Mouse (Mus musculus) hindbrain, embryonic 11.5 days (tissue): Measurements from ENCODE around the gene Epc2. TPM values are rescaled to one million over a fixed set of nuclear protein-coding genes. Genes with fewer than 3 reads are reported as not detected.

Experiments used
- ATAC-seq: fragments of 200-750 bp; cut with Nextera tagmentation; 2 replicates; pipeline ENCODE4 v1.8.0; 2017; ENCODE audit warnings: mild to moderate bottlenecking, moderate TSS enrichment, moderate library complexity; ENCODE audit not compliant: low FRiP score
- DNase-seq: peaks from one replicate; pipeline ENCODE4 v3.0.0-alpha.2; 2015; ENCODE audit warnings: low spot score
- H3K27ac ChIP-seq: fragments of 300-500 bp; sonication (generic); 2 replicates; pipeline ENCODE4 v1.5.1; 2014; ENCODE audit warnings: mild to moderate bottlenecking, low read depth, low read length
- H3K27me3 ChIP-seq: fragments of 300-500 bp; sonication (generic); 2 replicates; pipeline ENCODE4 v1.6.1; 2014; ENCODE audit warnings: mild to moderate bottlenecking, low read length, moderate library complexity, mixed read lengths; ENCODE audit not compliant: control insufficient read depth, insufficient read depth
- H3K36me3 ChIP-seq: fragments of 300-500 bp; sonication (generic); 2 replicates; pipeline ENCODE4 v1.6.1; 2014; ENCODE audit warnings: mild to moderate bottlenecking, low read length, moderate library complexity, mixed read lengths; ENCODE audit not compliant: control insufficient read depth, insufficient read depth
- H3K4me1 ChIP-seq: fragments of 300-500 bp; sonication (generic); replicated peaks from 2 replicates; pipeline ENCODE4 v1.6.1; 2014; ENCODE audit warnings: low read length, mixed read lengths; ENCODE audit not compliant: control insufficient read depth, insufficient read depth
- H3K4me2 ChIP-seq: fragments of 300-500 bp; sonication (generic); replicated peaks from 2 replicates; pipeline ENCODE4 v1.6.1; 2014; ENCODE audit warnings: mild to moderate bottlenecking, low read depth, low read length
- H3K4me3 ChIP-seq: fragments of 300-500 bp; sonication (generic); 2 replicates; pipeline ENCODE4 v1.5.1; 2014; ENCODE audit warnings: low read depth, low read length
- H3K9ac ChIP-seq: fragments of 300-500 bp; sonication (generic); 2 replicates; pipeline ENCODE4 v1.6.1; 2014; ENCODE audit warnings: low read depth, low read length
- H3K9me3 ChIP-seq: fragments of 300-500 bp; sonication (generic); 2 replicates; pipeline ENCODE4 v1.6.1; 2016; ENCODE audit warnings: low read length; ENCODE audit not compliant: control insufficient read depth
- WGBS: fragments of 180-500 bp; shearing (Covaris S2); extraction: QIAGEN DNeasy Blood & Tissue Kit; methylation state at CpG from one replicate; pipeline ENCODE4 v1.1.7; 2014; 5-methylcytosine and 5-hydroxymethylcytosine counted together
- polyA plus RNA-seq: library from polyadenylated mRNA; unstranded; fragments of >200 nt; fragmentation: Nextera tagmentation; extraction: Ambion mirVana; gene quantifications from 2 replicates; pipeline ENCODE4 v1.2.1, GENCODE M21; 2014

The Epc2 gene
- polyA plus RNA-seq, 1 experiment from 2014 or later: 16.6 TPM

GRCm38 (mm10) chr2:49457797-49458196 lies 6.5 kb downstream of the Epc2 start:
- H3K36me3 ChIP-seq: no peaks in the 10 kb centered on the region

GRCm38 (mm10) chr2:49465672-49466222 lies 14.5 kb downstream of the Epc2 start:
- H3K9ac ChIP-seq: no peak overlapping the region
- H3K4me3 ChIP-seq: no peak overlapping the region
- no peaks in the 10 kb centered on the region for H3K27me3 ChIP-seq
- 82% methylated on average over 3 of the region's 3 CpGs for WGBS
- no peak for ATAC-seq
- H3K4me1 ChIP-seq: no peaks in the 10 kb centered on the region
- H3K27ac ChIP-seq: no peak overlapping the region
- H3K4me2 ChIP-seq: no peak overlapping the region
- DNase-seq: no peak
- no peaks in the 10 kb centered on the region for H3K36me3 ChIP-seq
- peaks cover 2% of the 10 kb centered on the region; the same call in 1 of the 2 replicates for H3K9me3 ChIP-seq

More at GRCm38 (mm10) chr2:49457797-49458196, 6.5 kb downstream of the Epc2 start:
- no peak overlapping the region for H3K9ac ChIP-seq
- ATAC-seq (no peak), DNase-seq (no peak)
- no peak overlapping the region for H3K4me3 ChIP-seq
- WGBS: 86% methylated on average over 2 of the region's 2 CpGs
- H3K27me3 ChIP-seq: no peaks in the 10 kb centered on the region
- no peaks in the 10 kb centered on the region for H3K4me1 ChIP-seq
- H3K4me2 ChIP-seq: no peak overlapping the region
- peaks cover 2% of the 10 kb centered on the region; the same call in 1 of the 2 replicates for H3K9me3 ChIP-seq
- no peak overlapping the region for H3K27ac ChIP-seq

DNA sequence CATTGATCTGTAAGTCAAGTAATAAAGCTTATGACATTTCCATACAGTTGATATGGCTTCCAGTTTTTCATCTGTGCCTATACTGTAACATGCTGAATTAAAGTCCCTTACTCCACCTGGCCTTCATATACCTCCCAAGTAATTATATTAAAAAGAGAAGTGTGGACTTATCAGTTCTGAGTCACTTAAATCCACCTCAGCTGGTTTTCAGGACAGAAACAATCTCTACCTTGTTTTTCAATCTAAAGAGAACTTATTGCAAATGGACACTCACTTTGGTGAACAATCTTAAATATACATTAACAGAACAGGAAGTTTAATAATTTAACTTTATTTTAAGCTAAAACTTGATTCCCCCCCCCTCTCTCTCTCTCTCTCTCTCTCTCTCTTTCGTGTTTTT lies 15.8 kb downstream of the Epc2 start:
- ATAC-seq (no peak), DNase-seq (no peak)
- Histone ChIP-seq H3K9ac (no peak overlapping the region), H3K4me1 (no peaks in the 10 kb centered on the region), H3K36me3 (no peaks in the 10 kb centered on the region), H3K4me3 (no peak overlapping the region), H3K4me2 (no peak overlapping the region), H3K27ac (no peak overlapping the region), H3K9me3 (peaks cover 2% of the 10 kb centered on the region; the same call in 1 of the 2 replicates), H3K27me3 (no peaks in the 10 kb centered on the region)
- WGBS: 85% methylated on average over 1 of the region's 1 CpGs

DNA sequence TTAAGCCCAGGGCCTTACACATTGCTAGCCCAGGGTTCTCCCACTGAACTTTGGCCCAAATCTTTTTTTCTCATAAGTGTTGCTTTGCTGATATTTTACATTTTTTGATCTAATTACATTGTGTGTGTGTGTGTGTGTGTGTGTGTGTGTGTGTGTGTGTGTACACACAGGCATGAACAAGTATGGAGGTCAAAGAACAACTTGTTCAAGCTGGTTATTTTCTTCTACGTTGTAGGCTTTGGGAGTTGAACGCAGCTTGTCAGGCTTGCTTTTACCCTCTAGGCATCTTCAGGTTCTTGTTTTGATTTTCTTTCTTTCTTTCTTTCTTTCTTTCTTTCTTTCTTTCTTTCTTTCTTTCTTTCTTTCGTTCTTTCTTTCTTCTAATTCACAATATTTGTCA lies 19.9 kb downstream of the Epc2 start:
- DNase-seq (no peak), ATAC-seq (no peak)
- no peaks in the 10 kb centered on the region for H3K36me3 ChIP-seq
- H3K27ac ChIP-seq: no peak overlapping the region
- H3K9me3 ChIP-seq: no peaks in the 10 kb centered on the region
- H3K27me3 ChIP-seq: no peaks in the 10 kb centered on the region
- H3K9ac ChIP-seq: no peak overlapping the region
- 97% methylated on average over 3 of the region's 3 CpGs for WGBS
- no peak overlapping the region for H3K4me2 ChIP-seq
- no peak overlapping the region for H3K4me3 ChIP-seq
- no peaks in the 10 kb centered on the region for H3K4me1 ChIP-seq

- ATAC-seq (no peak), DNase-seq (no peak)
- Histone ChIP-seq H3K9me3 (no peaks in the 10 kb centered on the region), H3K4me3 (no peak overlapping the region), H3K4me1 (no peaks in the 10 kb centered on the region), H3K4me2 (no peak overlapping the region), H3K36me3 (no peaks in the 10 kb centered on the region), H3K27me3 (no peaks in the 10 kb centered on the region), H3K27ac (no peak overlapping the region), H3K9ac (no peak overlapping the region)
- WGBS: 80% methylated on average over 5 of the region's 5 CpGs
Observed at GRCm38 (mm10) chr2:49471641-49472355, 20.5 kb downstream of the Epc2 start.

GRCm38 (mm10) chr2:49472443-49472842 lies 21.2 kb downstream of the Epc2 start:
- 89% methylated on average over 6 of the region's 6 CpGs for WGBS
- no peaks in the 10 kb centered on the region for H3K36me3 ChIP-seq
- no peaks in the 10 kb centered on the region for H3K4me1 ChIP-seq
- no peak for DNase-seq
- no peak overlapping the region for H3K4me2 ChIP-seq
- H3K27me3 ChIP-seq: no peaks in the 10 kb centered on the region
- ATAC-seq: no peak
- no peak overlapping the region for H3K27ac ChIP-seq
- no peak overlapping the region for H3K9ac ChIP-seq
- H3K4me3 ChIP-seq: no peak overlapping the region
- H3K9me3 ChIP-seq: no peaks in the 10 kb centered on the region

GRCm38 (mm10) chr2:49482146-49482545 lies 30.9 kb downstream of the Epc2 start:
- no peak overlapping the region for H3K27ac ChIP-seq
- H3K4me3 ChIP-seq: no peak overlapping the region
- ATAC-seq (no peak), DNase-seq (no peak)
- H3K4me2 ChIP-seq: no peak overlapping the region
- no peak overlapping the region for H3K9ac ChIP-seq
- no peaks in the 10 kb centered on the region for H3K27me3 ChIP-seq
- H3K9me3 ChIP-seq: no peaks in the 10 kb centered on the region
- H3K36me3 ChIP-seq: no peaks in the 10 kb centered on the region
- H3K4me1 ChIP-seq: no peaks in the 10 kb centered on the region

- H3K9ac ChIP-seq: no peak overlapping the region
- H3K9me3 ChIP-seq: no peaks in the 10 kb centered on the region
- H3K4me1 ChIP-seq: no peaks in the 10 kb centered on the region
- whole genome bisulfite sequencing: 94% methylated on average over 5 of the region's 5 CpGs
- no peak overlapping the region for H3K27ac ChIP-seq
- no peak for ATAC-seq
- H3K36me3 ChIP-seq: no peaks in the 10 kb centered on the region
- H3K27me3 ChIP-seq: no peaks in the 10 kb centered on the region
- no peak for DNase-seq
- no peak overlapping the region for H3K4me3 ChIP-seq
- H3K4me2 ChIP-seq: no peak overlapping the region
Observed at GRCm38 (mm10) chr2:49483382-49483781, 32.1 kb downstream of the Epc2 start.

- Histone ChIP-seq H3K4me2 (no peak overlapping the region), H3K4me1 (no peaks in the 10 kb centered on the region), H3K9me3 (no peaks in the 10 kb centered on the region), H3K27me3 (no peaks in the 10 kb centered on the region), H3K4me3 (no peak overlapping the region), H3K9ac (no peak overlapping the region), H3K36me3 (no peaks in the 10 kb centered on the region), H3K27ac (no peak overlapping the region)
- no peak for DNase-seq
- ATAC-seq: no peak
- 72% methylated on average over 4 of the region's 4 CpGs for WGBS
Observed at GRCm38 (mm10) chr2:49501435-49501834, 50.1 kb downstream of the Epc2 start.
